Mouse (Mus musculus) CH12.LX (cell line): ENCODE measurements around the gene Tomm20l. TPM values are rescaled to one million over a fixed set of nuclear protein-coding genes. Genes with fewer than 3 reads are reported as not detected.

Experiments used
- DNase-seq: peaks from one replicate; pipeline ENCODE4 v3.0.0-alpha.2; 2013; ENCODE audit errors: extremely low read depth
- H3K27ac ChIP-seq: 2 replicates; pipeline ENCODE4 v1.5.1; 2012; ENCODE audit warnings: low read depth, mild to moderate bottlenecking, control low read depth, moderate library complexity; ENCODE audit not compliant: insufficient read depth
- H3K27me3 ChIP-seq: replicated peaks from 2 replicates; pipeline ENCODE3; 2012; ENCODE audit warnings: inconsistent platforms
- H3K36me3 ChIP-seq, 2 experiments: replicated peaks in 1 of 2; 2 replicates each; pipeline versions ENCODE3 to v1.6.1; 2012; ENCODE audit warnings: inconsistent platforms in 1 of 2, low read length in 1 of 2, mild to moderate bottlenecking in 1 of 2, mixed read lengths in 1 of 2, moderate library complexity in 1 of 2; ENCODE audit not compliant: control insufficient read depth in 1 of 2, insufficient read depth in 1 of 2
- H3K4me1 ChIP-seq, 2 experiments: 2 replicates each; pipeline ENCODE4 v1.6.1; 2012; ENCODE audit warnings: inconsistent platforms in 1 of 2, moderate library complexity in 1 of 2; ENCODE audit not compliant: insufficient read depth in 2 of 2, control insufficient read depth in 1 of 2
- H3K4me2 ChIP-seq: 2 replicates; pipeline ENCODE4 v1.6.1; 2012; ENCODE audit warnings: low read depth, mild to moderate bottlenecking, control low read depth; ENCODE audit not compliant: poor library complexity, insufficient read depth, severe bottlenecking
- H3K4me3 ChIP-seq, 3 experiments: fragments of 150-350 bp in 1 of 3; sonication (generic) in 1 of 3; replicated peaks in 1 of 3; 2 replicates each; pipeline versions ENCODE3 to v1.5.1; 2011 to 2012; ENCODE audit warnings: low read depth in 2 of 3, low read length in 2 of 3, mild to moderate bottlenecking in 2 of 3, moderate library complexity in 2 of 3, control low read depth in 1 of 3, improper control_type of control experiment in 1 of 3, inconsistent platforms in 1 of 3, mixed read lengths in 1 of 3; ENCODE audit not compliant: poor library complexity in 1 of 3
- H3K79me2 ChIP-seq: replicated peaks from 2 replicates; pipeline ENCODE4 v1.6.1; 2012; ENCODE audit warnings: mild to moderate bottlenecking, moderate library complexity; ENCODE audit not compliant: control insufficient read depth, poor library complexity, insufficient read depth, severe bottlenecking; ENCODE audit errors: extremely low read depth
- H3K9ac ChIP-seq: 2 replicates; pipeline ENCODE4 v1.6.1; 2012; ENCODE audit warnings: low read depth, mild to moderate bottlenecking, control low read depth, moderate library complexity; ENCODE audit not compliant: insufficient read depth
- H3K9me3 ChIP-seq: replicated peaks from 2 replicates; pipeline ENCODE3; 2012; ENCODE audit warnings: low read length, inconsistent platforms, mixed read lengths
- BHLHE40 ChIP-seq: IDR thresholded peaks from 2 replicates; pipeline ENCODE4 v1.6.1; 2011; ENCODE audit warnings: mild to moderate bottlenecking, low read depth, low read length, improper control_type of control experiment
- E2F4 ChIP-seq: IDR thresholded peaks from 2 replicates; pipeline ENCODE4 v1.6.1; 2011; ENCODE audit warnings: low read depth, low read length, improper control_type of control experiment; ENCODE audit not compliant: insufficient replicate concordance
- ELF1 ChIP-seq: IDR thresholded peaks from 2 replicates; pipeline ENCODE4 v1.6.1; 2014; ENCODE audit warnings: low read depth, mild to moderate bottlenecking, inconsistent platforms, low read length, improper control_type of control experiment
- GABPA ChIP-seq: IDR thresholded peaks from 2 replicates; pipeline ENCODE4 v1.6.1; 2012; ENCODE audit warnings: low read depth, low read length, improper control_type of control experiment, inconsistent platforms; ENCODE audit not compliant: insufficient replicate concordance
- MAFK ChIP-seq: IDR thresholded peaks from 2 replicates; pipeline ENCODE4 v1.6.1; 2011; ENCODE audit warnings: low read length, improper control_type of control experiment; ENCODE audit not compliant: insufficient replicate concordance
- MAX ChIP-seq: IDR thresholded peaks from 2 replicates; pipeline ENCODE4 v1.6.1; 2011; ENCODE audit warnings: low read length, improper control_type of control experiment
- MAZ ChIP-seq: IDR thresholded peaks from 2 replicates; pipeline ENCODE4 v1.6.1; 2012; ENCODE audit warnings: low read depth, mild to moderate bottlenecking, inconsistent platforms, low read length, improper control_type of control experiment, moderate library complexity
- MEF2A ChIP-seq: IDR thresholded peaks from 2 replicates; pipeline ENCODE4 v1.6.1; 2014; ENCODE audit warnings: low read depth, mild to moderate bottlenecking, inconsistent platforms, low read length, improper control_type of control experiment, borderline replicate concordance
- MXI1 ChIP-seq: IDR thresholded peaks from 2 replicates; pipeline ENCODE4 v1.6.1; 2011; ENCODE audit warnings: mild to moderate bottlenecking, low read depth, low read length, improper control_type of control experiment
- MYC ChIP-seq: IDR thresholded peaks from 2 replicates; pipeline ENCODE4 v1.6.1; 2011; ENCODE audit warnings: low read depth, mild to moderate bottlenecking, improper control_type of control experiment, low read length
- NELFE ChIP-seq: IDR thresholded peaks from 2 replicates; pipeline ENCODE4 v1.6.1; 2011; ENCODE audit warnings: low read depth, low read length, improper control_type of control experiment
- NRF1 ChIP-seq: IDR thresholded peaks from 2 replicates; pipeline ENCODE4 v1.6.1; 2014; ENCODE audit warnings: low read depth, mild to moderate bottlenecking, inconsistent platforms, low read length, improper control_type of control experiment, moderate library complexity
- POLR2A ChIP-seq: IDR thresholded peaks from 2 replicates; pipeline ENCODE4 v1.6.1; 2011; ENCODE audit warnings: low read depth, mild to moderate bottlenecking, improper control_type of control experiment, low read length
- RAD21 ChIP-seq: IDR thresholded peaks from 2 replicates; pipeline ENCODE4 v1.6.1; 2011; ENCODE audit warnings: low read depth, mild to moderate bottlenecking, low read length, improper control_type of control experiment, moderate library complexity
- RCOR1 ChIP-seq: conservative IDR thresholded peaks from 2 replicates; pipeline ENCODE4 v1.6.1; 2012; ENCODE audit warnings: low read depth, mild to moderate bottlenecking, inconsistent platforms, low read length, improper control_type of control experiment
- SIN3A ChIP-seq: IDR thresholded peaks from 2 replicates; pipeline ENCODE4 v1.6.1; 2012; ENCODE audit warnings: low read length, improper control_type of control experiment, inconsistent platforms
- TBP ChIP-seq: conservative IDR thresholded peaks from 2 replicates; pipeline ENCODE4 v1.6.1; 2011; ENCODE audit warnings: low read depth, low read length, improper control_type of control experiment
- TCF12 ChIP-seq: IDR thresholded peaks from 2 replicates; pipeline ENCODE4 v1.6.1; 2014; ENCODE audit warnings: low read depth, mild to moderate bottlenecking, inconsistent platforms, low read length, improper control_type of control experiment
- UBTF ChIP-seq: IDR thresholded peaks from 2 replicates; pipeline ENCODE4 v1.6.1; 2012; ENCODE audit warnings: low read depth, mild to moderate bottlenecking, inconsistent platforms, low read length, improper control_type of control experiment, moderate library complexity
- USF1 ChIP-seq: IDR thresholded peaks from 2 replicates; pipeline ENCODE4 v1.6.1; 2014; ENCODE audit warnings: low read depth, mild to moderate bottlenecking, inconsistent platforms, low read length, improper control_type of control experiment
- USF2 ChIP-seq: conservative IDR thresholded peaks from 2 replicates; pipeline ENCODE4 v1.6.1; 2011; ENCODE audit warnings: low read depth, low read length, improper control_type of control experiment
- ZC3H11A ChIP-seq: IDR thresholded peaks from 2 replicates; pipeline ENCODE4 v1.6.1; 2012; ENCODE audit warnings: low read depth, mild to moderate bottlenecking, inconsistent platforms, low read length, improper control_type of control experiment
- dilution Hi-C: fragments of 300-500 bp; cut with MboI; formaldehyde crosslinking; loops from 2 replicates; pipeline ENCODE4 v1.14.3; 2020; ENCODE audit warnings: low sequenced_read_pairs; ENCODE audit not compliant: extremely low pct_unique_long_range_greater_than_20kb, extremely low pct_ligation_motif_present
- in situ Hi-C: fragments of 300-500 bp; cut with MboI; formaldehyde crosslinking; loops from 3 replicates; pipeline ENCODE4 v1.14.3; 2019; ENCODE audit warnings: low sequenced_read_pairs, low pct_ligation_motif_present, low pct_unique_long_range_greater_than_20kb, mixed read lengths
- polyA plus RNA-seq: library from polyadenylated mRNA; unstranded; fragments of >175 nt; gene quantifications from 2 replicates; pipeline ENCODE4 v1.2.1, GENCODE M21; 2012; ENCODE audit warnings: low read depth; ENCODE audit not compliant: insufficient read length
- total RNA-seq, 2 experiments: library from RNA; depleted of rRNA; stranded (reverse); fragments of 300-350 nt in 1 of 2; fragments of >200 nt in 1 of 2; gene quantifications; 2 replicates each; pipeline ENCODE4 v1.2.3; 2012 to 2014

The Tomm20l gene
- total and polyA plus RNA-seq, 3 experiments: not detected

DNA sequence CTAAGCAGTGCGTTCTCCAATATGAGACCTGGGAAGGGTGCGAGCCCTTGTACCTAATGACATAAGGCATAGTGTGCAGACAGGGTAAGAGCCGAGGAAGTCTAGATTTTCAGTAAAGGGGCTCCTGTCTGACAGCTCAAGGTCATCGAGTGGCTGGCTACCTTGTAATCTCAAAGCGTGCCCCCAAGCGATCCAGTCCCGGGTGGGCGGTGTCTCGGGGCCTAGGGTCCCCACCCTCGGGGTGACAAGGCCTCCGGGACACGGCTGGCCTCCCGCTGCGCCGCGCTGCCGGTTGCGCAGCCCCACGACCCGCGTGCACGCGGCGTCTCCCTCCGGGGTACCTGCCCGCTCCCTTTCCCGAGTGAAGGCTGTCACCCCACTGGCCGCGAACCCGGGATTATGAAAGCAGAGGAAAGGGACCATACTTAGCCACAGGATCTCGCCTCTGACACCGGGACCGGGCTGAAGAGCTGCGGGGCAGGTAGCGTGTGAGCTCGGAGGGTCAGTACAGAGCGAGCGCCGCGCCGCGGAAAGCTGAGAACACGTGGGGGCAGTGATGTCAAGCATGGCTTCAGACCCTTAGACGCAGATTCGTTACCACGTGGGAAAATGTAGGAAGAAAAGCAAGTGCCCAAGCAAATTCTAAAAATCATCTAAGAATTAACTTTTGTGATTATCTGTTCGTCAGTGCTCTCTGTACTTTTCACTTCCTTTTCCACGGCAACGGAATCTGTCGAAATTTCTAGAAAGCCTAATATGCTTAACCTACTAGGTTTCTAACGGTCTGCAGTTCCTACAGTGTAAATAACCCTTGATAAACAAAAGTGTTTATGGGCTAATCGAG lies 25.1 kb downstream of the Tomm20l start, which contains the start of the genes Timm9 and 2700049A03Rik:
TSS of gene Timm9 (minus strand) at position 555 of the 844 bp plus-strand sequence.
TSS of gene 2700049A03Rik (plus strand) at position 719 of the 844 bp plus-strand sequence.
- Histone ChIP-seq H3K79me2 (peaks cover 51% of the 10 kb centered on the region), H3K27me3 (no peaks in the 10 kb centered on the region), H3K4me2 (peak within 1 kb of the TSS; percentile 100), H3K9ac (peak within 1 kb of the TSS; percentile 86), H3K4me3 (peak within 1 kb of the TSS; percentile 83 to 98 (median 90)), H3K9me3 (no peaks in the 10 kb centered on the region), H3K27ac (peak within 1 kb of the TSS; percentile 33), H3K36me3 (peaks cover 21 to 50% of the 10 kb centered on the region in 2 experiments), H3K4me1 (peaks cover 5 to 26% of the 10 kb centered on the region in 2 experiments; a peak in 3 of 4 replicates)
- dilution Hi-C loops: no loop called here
- in situ Hi-C loops: loop anchor here (25.0 kb wide), 1 partner anchor 576 kb away; no protein-coding TSS in a partner anchor
- DNase-seq: peak; percentile 76
- no peak for TF ChIP-seq MAZ
- TF ChIP-seq TCF12: peak; percentile 37
- no peak; the same call in 1 of the 2 replicates for TF ChIP-seq NRF1
- TF ChIP-seq RAD21: no peak
- peak; percentile 87 for TF ChIP-seq USF1
- TF ChIP-seq GABPA: no peak
- no peak for TF ChIP-seq RCOR1
- peak; percentile 77 for TF ChIP-seq NELFE
- TF ChIP-seq MXI1: peak; percentile 100
- peak; percentile 99 for TF ChIP-seq ZC3H11A
- peak; percentile 69 for TF ChIP-seq ELF1
- peak; percentile 86 for TF ChIP-seq TBP
- TF ChIP-seq SIN3A: peak; percentile 93
- no peak for TF ChIP-seq MAFK
- peak; percentile 17; the same call in 1 of the 2 replicates for TF ChIP-seq UBTF
- no peak for TF ChIP-seq MEF2A
- TF ChIP-seq MAX: peak; percentile 99
- peak; percentile 100 for TF ChIP-seq MYC
- TF ChIP-seq POLR2A: peak; percentile 88
- no peak for TF ChIP-seq E2F4
- TF ChIP-seq USF2: peak; percentile 80
- peak; percentile 70 for TF ChIP-seq BHLHE40
